Mouse (Mus musculus): Measurements from ENCODE around the gene Commd3. TPM values are rescaled to one million over a fixed set of nuclear protein-coding genes. Genes with fewer than 3 reads are reported as not detected.

Gene Commd3
- polyA plus RNA-seq, 1 experiment from 2014 or later: 194 TPM

GRCm38 (mm10) chr2:18718521-18718920, 46.3 kb downstream of the Commd3 start:
- 81% methylated on average over 4 of the region's 4 CpGs for WGBS
- DNase-seq (no peak), ATAC-seq (ENCODE audit: insufficient read depth) (no peak)
- Histone ChIP-seq H3K27me3 (ENCODE audit: insufficient read depth, low read length) (no peaks in the 10 kb centered on the region; the same call in 1 of the 2 replicates), H3K4me3 (ENCODE audit: low read depth, low read length) (no peak overlapping the region), H3K4me1 (ENCODE audit: insufficient read depth) (no peaks in the 10 kb centered on the region), H3K9me3 (ENCODE audit: low read depth, low read length) (no peaks in the 10 kb centered on the region), H3K9ac (no peak overlapping the region), H3K4me2 (no peak overlapping the region), H3K36me3 (ENCODE audit: insufficient read depth) (no peaks in the 10 kb centered on the region), H3K27ac (ENCODE audit: low read depth) (no peak overlapping the region)
- TF ChIP-seq CTCF (IDR thresholded peaks at IDR 0.05; ENCODE audit: low read depth): no peak

GRCm38 (mm10) chr2:18722208-18722830, 50.1 kb downstream of the Commd3 start:
- no peak for TF ChIP-seq CTCF (IDR thresholded peaks at IDR 0.05; ENCODE audit: low read depth)
- ATAC-seq (ENCODE audit: insufficient read depth): no peak
- no peaks in the 10 kb centered on the region for H3K27me3 ChIP-seq (ENCODE audit: insufficient read depth, low read length)
- H3K9me3 ChIP-seq (ENCODE audit: low read depth, low read length): no peaks in the 10 kb centered on the region
- no peak for DNase-seq
- H3K4me2 ChIP-seq: no peak overlapping the region
- no peak overlapping the region for H3K4me3 ChIP-seq (ENCODE audit: low read depth, low read length)
- no peaks in the 10 kb centered on the region for H3K36me3 ChIP-seq (ENCODE audit: insufficient read depth)
- H3K27ac ChIP-seq (ENCODE audit: low read depth): no peak overlapping the region
- H3K9ac ChIP-seq: no peak overlapping the region
- H3K4me1 ChIP-seq (ENCODE audit: insufficient read depth): no peaks in the 10 kb centered on the region
- WGBS: 58% methylated on average over 3 of the region's 3 CpGs

- no peak for TF ChIP-seq CTCF (IDR thresholded peaks at IDR 0.05; ENCODE audit: low read depth)
- Histone ChIP-seq H3K27ac (ENCODE audit: low read depth) (no peak overlapping the region), H3K4me3 (ENCODE audit: low read depth, low read length) (no peak overlapping the region), H3K9ac (no peak overlapping the region), H3K4me1 (ENCODE audit: insufficient read depth) (no peaks in the 10 kb centered on the region), H3K27me3 (ENCODE audit: insufficient read depth, low read length) (no peaks in the 10 kb centered on the region), H3K9me3 (ENCODE audit: low read depth, low read length) (no peaks in the 10 kb centered on the region), H3K4me2 (no peak overlapping the region), H3K36me3 (ENCODE audit: insufficient read depth) (no peaks in the 10 kb centered on the region)
- DNase-seq (no peak), ATAC-seq (ENCODE audit: insufficient read depth) (no peak)
- WGBS: 69% methylated on average over 1 of the region's 1 CpGs
Measured at GRCm38 (mm10) chr2:18724462-18724861, 52.3 kb downstream of the Commd3 start.

Other genes starting within 250 kb of the Commd3 start
- 33.4 and 33.8 TPM in 2 replicates for gene Bmi1, start 4.6 kb downstream of the Commd3 start, polyA plus RNA-seq (2014; fragmentation: Nextera tagmentation; extraction: Ambion mirVana)
- gene Spag6, start 21.6 kb downstream of the Commd3 start, polyA plus RNA-seq (2014; fragmentation: Nextera tagmentation; extraction: Ambion mirVana): 0.14 and 0.22 TPM in 2 replicates

Measured in lung, embryonic 14.5 days (tissue).